Mouse (Mus musculus): ENCODE data around the gene Pdcd2.

Gene Pdcd2

GRCm38 (mm10) chr17:15498753-15499113, 28.4 kb downstream of the Pdcd2 start:
- in situ Hi-C loops (cut with MseI, MboI): no loop called here

GRCm38 (mm10) chr17:15497882-15498752, 29.0 kb downstream of the Pdcd2 start:
- in situ Hi-C loops (cut with MseI, MboI): no loop called here

GRCm38 (mm10) chr17:15490542-15490941, 36.6 kb downstream of the Pdcd2 start:
- in situ Hi-C loops (cut with MseI, MboI): no loop called here

- in situ Hi-C loops (cut with MseI, MboI): loop anchor here (5.0 to 25.0 kb wide), 2 partner anchors 70 to 410 kb away; no protein-coding TSS in a partner anchor
Measured at GRCm38 (mm10) chr17:15472671-15473070, 54.4 kb downstream of the Pdcd2 start.
